Mouse (Mus musculus) cerebellum, postnatal 25 days (tissue): ENCODE data around the gene Olfr159.

ENCODE experiments used
- DNase-seq, 2 experiments: peaks; one replicate each; pipeline ENCODE4 v3.0.0; 2021; ENCODE audit warnings: mixed read lengths in 2 of 2

Gene Olfr159

DNA sequence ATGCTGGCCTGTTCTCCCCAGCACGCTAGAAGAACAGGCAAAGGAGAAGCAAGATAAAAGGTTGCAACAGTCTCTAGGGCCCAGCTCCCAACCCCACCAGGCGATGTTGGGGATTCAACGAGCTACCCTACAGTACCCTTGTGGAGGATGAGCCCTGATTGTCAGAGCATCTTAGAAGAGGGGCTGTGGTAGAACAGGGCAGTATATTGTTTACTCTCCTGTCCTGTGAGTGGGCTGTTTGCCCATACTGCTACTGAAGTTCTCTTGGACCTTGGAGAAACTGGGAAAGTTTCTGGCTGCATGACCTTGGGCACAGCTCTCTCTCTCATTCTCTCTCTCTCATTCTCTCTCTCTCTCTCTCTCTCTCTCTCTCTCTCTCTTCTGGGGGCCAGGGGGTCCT lies 41.7 kb downstream of the Olfr159 start:
- DNase-seq = no peak

DNA sequence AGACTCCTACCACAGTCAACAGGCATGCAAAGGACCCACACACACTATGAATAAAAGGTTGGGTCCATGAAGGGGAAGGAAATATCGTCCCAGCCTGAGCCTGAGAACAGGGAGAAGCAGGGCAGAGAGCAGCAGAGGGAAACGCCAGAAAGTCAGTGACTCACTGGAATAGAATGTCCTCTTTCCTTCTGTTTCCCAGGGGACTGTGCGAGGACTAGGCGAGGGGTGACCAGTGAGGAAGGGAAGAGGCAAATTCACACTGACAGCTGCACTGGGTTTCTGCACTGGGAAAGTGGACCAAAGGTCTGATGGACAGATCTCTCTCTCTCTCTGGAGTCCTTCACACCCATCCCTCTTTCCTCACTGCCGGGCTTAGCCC lies 42.2 kb downstream of the Olfr159 start:
- DNase-seq = no peak

DNA sequence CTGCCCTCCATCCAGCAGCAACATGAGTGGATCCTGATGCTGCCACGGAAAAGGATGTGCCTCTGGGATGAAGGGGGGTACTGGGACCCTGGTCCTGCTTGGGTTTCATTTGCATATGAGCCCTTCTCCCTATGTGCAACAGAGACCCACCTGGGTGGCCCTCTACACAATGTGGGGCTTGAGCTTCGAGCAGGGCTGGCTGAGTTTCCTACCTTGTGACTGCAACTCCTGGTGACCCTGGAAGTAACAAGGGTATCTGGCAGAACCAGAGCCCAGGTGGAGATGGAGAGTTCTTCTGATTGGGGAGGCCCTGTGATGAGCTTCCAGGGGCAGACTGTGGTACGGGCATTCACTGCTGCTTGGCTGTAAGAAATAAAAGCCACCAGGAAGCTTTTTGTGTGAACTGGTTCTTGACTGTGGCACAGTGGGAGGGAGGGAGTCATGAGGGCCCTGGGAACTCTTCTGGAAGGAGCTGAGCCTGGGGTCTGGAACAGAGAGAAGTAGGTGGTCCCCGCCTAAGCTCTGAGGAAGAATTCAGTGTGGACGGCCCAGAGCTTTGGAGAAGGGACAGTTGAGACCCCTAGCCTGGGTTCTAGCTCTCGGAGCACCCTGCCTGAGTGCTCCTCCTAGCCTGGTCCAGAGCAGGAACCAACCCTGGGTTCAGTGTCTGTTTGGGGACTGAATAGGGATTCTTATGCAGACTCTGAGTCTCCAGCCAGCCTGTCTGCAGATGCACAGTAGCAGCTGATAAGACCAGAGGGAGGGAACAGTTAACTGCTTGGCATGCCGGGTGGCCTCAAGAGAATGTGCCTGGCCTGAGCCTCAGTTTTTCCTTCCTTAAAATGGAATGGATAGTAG lies 42.9 kb downstream of the Olfr159 start:
- no peak for DNase-seq

DNA sequence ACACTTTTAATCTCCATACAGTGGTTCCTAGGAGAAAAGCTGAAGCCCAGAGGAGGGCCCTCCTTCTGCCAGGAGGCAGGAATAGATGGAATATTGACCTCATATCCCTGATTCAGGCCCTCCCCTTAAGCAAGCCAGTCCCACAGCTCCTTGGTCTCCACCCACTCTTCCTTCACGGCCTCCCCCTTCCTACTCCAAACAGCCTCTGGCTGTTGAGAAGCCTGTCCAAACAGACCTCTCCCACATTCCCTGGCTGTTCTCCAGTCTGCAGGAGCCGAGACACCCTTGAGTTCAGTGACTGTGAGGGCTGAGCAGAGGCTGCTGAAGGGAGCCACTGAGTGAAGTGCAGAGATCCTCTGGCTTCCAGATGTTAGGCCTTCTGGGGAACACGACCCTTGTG lies 43.8 kb downstream of the Olfr159 start, which contains the start of gene Hrct1:
TSS of gene Hrct1 (plus strand) at position 194 of the 400 bp plus-strand sequence.
- DNase-seq = no peak

DNA sequence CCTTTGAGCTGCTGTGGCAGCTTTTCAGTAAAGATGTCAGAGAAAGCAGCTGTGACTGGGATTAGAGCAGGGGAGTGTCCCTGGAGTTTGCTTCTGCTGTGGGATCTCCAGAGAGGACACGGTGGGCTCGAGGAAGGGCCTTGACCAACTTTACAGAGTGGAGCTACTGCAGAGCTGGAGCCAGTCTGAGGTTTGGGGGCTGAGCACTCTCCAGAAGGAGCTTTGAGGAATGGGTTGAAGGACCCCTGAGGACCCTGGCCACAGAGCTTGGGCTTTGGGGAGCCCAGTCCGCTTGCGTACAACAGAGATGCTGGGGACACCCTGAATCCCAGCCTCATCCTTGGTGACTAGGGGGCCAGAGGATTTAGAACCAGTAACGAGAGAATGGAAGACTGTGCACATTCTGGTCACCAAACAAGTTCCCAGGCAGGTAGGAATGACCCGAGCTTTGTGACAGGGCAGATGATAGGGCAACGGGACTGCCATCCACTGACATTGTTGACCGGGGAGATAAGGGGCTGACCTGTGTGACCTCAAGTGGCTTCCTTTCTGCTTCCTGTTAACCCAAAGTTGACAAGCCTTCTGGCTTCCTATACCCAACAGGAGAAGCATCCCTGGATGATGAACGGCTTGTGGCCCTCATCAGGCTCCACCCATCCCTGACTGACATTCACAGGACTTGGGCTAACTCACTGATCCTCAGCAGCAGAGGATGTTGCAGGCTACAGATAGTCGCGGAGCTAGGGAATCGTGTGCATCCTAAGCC lies 44.4 kb downstream of the Olfr159 start:
- DNase-seq = no peak

DNA sequence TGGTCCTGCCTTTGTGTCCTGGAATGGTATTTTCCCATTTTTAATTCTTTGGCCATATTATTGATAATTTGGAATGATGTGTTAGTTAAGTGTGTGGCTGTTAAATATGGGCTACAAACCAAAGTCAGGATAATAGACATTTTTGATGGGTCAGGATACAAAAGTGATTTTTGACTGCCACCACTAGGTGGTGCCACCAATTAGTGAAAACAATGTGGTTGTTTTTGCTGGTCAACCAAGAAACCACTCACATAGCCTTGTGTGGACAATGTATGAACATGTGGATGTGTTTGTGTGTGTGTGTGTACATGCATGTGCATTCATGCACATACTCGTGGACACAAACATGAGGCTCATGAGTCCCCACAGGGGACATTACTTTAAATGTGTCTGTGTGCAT lies 46.0 kb downstream of the Olfr159 start:
- DNase-seq = peak in 1 of 2 experiments; percentile 62

DNA sequence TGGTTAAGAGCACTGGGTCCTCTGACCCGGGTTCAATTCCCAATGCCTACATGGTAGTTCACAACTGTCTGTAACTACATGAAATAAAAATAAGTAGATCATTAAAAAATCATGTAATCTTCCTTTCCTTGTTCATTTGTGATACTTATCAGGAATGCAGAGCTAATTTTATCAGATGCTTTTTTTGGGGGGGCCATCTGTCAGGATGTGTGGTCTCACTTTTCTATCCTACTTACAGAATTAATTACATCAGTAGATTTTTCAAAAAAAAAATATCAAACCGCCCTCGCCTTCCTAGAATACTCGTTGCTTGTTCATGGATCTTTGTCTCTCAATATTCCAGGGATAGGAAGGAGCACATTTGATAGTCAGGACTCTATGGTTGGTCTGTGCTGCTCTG lies 48.6 kb downstream of the Olfr159 start:
- DNase-seq = no peak

DNA sequence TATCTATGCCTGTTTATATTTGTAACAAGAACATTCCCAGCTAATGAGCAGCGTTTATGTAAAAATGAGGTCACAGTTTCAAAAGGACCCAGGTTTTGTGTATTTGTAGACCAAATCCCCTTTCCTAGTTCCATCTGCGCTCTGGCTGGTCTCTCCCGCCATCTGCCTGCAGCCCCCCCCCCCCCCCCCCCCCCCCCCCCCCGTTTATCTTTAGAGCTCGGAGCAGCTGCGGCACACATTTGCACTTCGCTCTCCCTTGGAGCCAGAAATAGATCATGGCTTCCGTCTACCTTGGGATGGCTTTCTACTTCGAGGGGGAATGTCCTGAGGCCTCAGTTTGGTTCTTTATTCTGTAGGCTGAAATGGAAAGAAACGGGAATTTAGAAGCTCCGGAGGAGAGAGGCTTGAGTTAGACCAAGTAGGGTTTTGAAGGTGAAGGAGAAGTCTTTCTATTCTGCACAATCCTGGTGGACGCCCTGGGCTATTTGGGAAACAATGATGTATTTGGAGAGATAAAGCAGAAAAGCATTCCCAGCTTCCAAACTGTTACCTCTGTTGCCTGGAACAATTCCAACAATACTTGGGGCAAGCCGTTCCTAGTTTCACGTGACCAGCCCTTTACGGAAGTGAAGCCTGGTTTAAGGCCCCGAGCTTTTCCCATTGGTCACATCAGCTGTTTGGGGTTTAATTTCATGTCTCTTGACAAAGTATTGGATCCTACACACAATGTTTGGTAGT lies 50.1 kb downstream of the Olfr159 start:
- no peak for DNase-seq
